Mouse (Mus musculus): ENCODE results near the gene Phtf2. TPM values are rescaled to one million over a fixed set of nuclear protein-coding genes. Genes with fewer than 3 reads are reported as not detected.

Phtf2 gene
- polyA plus RNA-seq, 1 experiment from 2014 or later: 23.4 TPM

Other genes with a start within 250 kb of the Phtf2 start
- 56.6 and 57.7 TPM in 2 replicates for gene Tmem60, start 67 bp upstream of the Phtf2 start, polyA plus RNA-seq (2016; fragmentation: Nextera tagmentation; extraction: Ambion mirVana)
- 5.5 and 7.8 TPM in 2 replicates for gene Rsbn1l, start 74.3 kb upstream of the Phtf2 start, polyA plus RNA-seq (2016; fragmentation: Nextera tagmentation; extraction: Ambion mirVana)
- gene Ptpn12, start 173.8 kb upstream of the Phtf2 start, polyA plus RNA-seq (2016; fragmentation: Nextera tagmentation; extraction: Ambion mirVana): 25.7 and 29.3 TPM in 2 replicates

Measured in neural tube, embryonic 12.5 days (tissue).